Mouse (Mus musculus): ENCODE measurements at regions not wholly inside any gene's neighbourhood (a gene's known extent, or its start where the extent isn't known, plus 50 kb on each side); places are given as distances from the start of the nearest gene placed in this dataset.

- in situ Hi-C loops (cut with MboI; ENCODE audit: low sequenced_read_pairs) = no loop called here
Measured at GRCm38 (mm10) chr1:137473800-137474685, 513.8 kb upstream of the Nr5a2 start.

GRCm38 (mm10) chr1:137464971-137465370 is 504.7 kb upstream of the Nr5a2 start:
- in situ Hi-C loops (cut with MboI; ENCODE audit: low sequenced_read_pairs) = no loop called here

GRCm38 (mm10) chr1:137461189-137461588 is 500.9 kb upstream of the Nr5a2 start:
- in situ Hi-C loops (cut with MboI; ENCODE audit: low sequenced_read_pairs) = no loop called here

GRCm38 (mm10) chr1:137453446-137454208 is 493.4 kb upstream of the Nr5a2 start:
- in situ Hi-C loops (cut with MboI; ENCODE audit: low sequenced_read_pairs) = no loop called here

- in situ Hi-C loops (cut with MboI; ENCODE audit: low sequenced_read_pairs) = no loop called here
Measured at GRCm38 (mm10) chr1:137452749-137453148, 492.5 kb upstream of the Nr5a2 start.

GRCm38 (mm10) chr1:137446497-137446896 is 486.2 kb upstream of the Nr5a2 start:
- in situ Hi-C loops (cut with MboI; ENCODE audit: low sequenced_read_pairs) = no loop called here

- in situ Hi-C loops (cut with MboI; ENCODE audit: low sequenced_read_pairs) = no loop called here
Measured at GRCm38 (mm10) chr1:137428110-137428509, 467.9 kb upstream of the Nr5a2 start.

GRCm38 (mm10) chr1:137418388-137418787 is 458.1 kb upstream of the Nr5a2 start:
- in situ Hi-C loops (cut with MboI; ENCODE audit: low sequenced_read_pairs) = no loop called here

- in situ Hi-C loops (cut with MboI; ENCODE audit: low sequenced_read_pairs) = no loop called here
Measured at GRCm38 (mm10) chr1:137396736-137397135, 436.5 kb upstream of the Nr5a2 start.

- in situ Hi-C loops (cut with MboI; ENCODE audit: low sequenced_read_pairs) = no loop called here
Measured at GRCm38 (mm10) chr1:137387509-137387908, 427.3 kb upstream of the Nr5a2 start.

- in situ Hi-C loops (cut with MboI; ENCODE audit: low sequenced_read_pairs) = no loop called here
Measured at GRCm38 (mm10) chr1:137378072-137378985, 418.1 kb upstream of the Nr5a2 start.

- in situ Hi-C loops (cut with MboI; ENCODE audit: low sequenced_read_pairs) = no loop called here
Measured at GRCm38 (mm10) chr1:137376685-137377084, 416.4 kb upstream of the Nr5a2 start.

- in situ Hi-C loops (cut with MboI; ENCODE audit: low sequenced_read_pairs) = no loop called here
Measured at GRCm38 (mm10) chr1:137374641-137375040, 414.4 kb upstream of the Nr5a2 start.

- in situ Hi-C loops (cut with MboI; ENCODE audit: low sequenced_read_pairs) = no loop called here
Measured at GRCm38 (mm10) chr1:137373509-137374420, 413.5 kb upstream of the Nr5a2 start.

- in situ Hi-C loops (cut with MboI; ENCODE audit: low sequenced_read_pairs) = no loop called here
Measured at GRCm38 (mm10) chr1:137372236-137372635, 412.0 kb upstream of the Nr5a2 start.

GRCm38 (mm10) chr1:137364396-137364795 is 404.1 kb upstream of the Nr5a2 start:
- in situ Hi-C loops (cut with MboI; ENCODE audit: low sequenced_read_pairs) = no loop called here

- in situ Hi-C loops (cut with MboI; ENCODE audit: low sequenced_read_pairs) = no loop called here
Measured at GRCm38 (mm10) chr1:137363969-137364368, 403.7 kb upstream of the Nr5a2 start.

- in situ Hi-C loops (cut with MboI; ENCODE audit: low sequenced_read_pairs) = no loop called here
Measured at GRCm38 (mm10) chr1:137363561-137363960, 403.3 kb upstream of the Nr5a2 start.

GRCm38 (mm10) chr1:137360688-137361570 is 400.7 kb upstream of the Nr5a2 start:
- in situ Hi-C loops (cut with MboI; ENCODE audit: low sequenced_read_pairs) = no loop called here

Data from CH12F3 (cell line).